Mouse (Mus musculus) mesoderm, embryonic 11.5 days (tissue): ENCODE measurements around the gene Tgm2.

ENCODE experiments used
- DNase-seq: peaks from one replicate; pipeline ENCODE4 v3.0.0-alpha.2; 2012; ENCODE audit warnings: low read depth, low spot score

The Tgm2 gene

DNA sequence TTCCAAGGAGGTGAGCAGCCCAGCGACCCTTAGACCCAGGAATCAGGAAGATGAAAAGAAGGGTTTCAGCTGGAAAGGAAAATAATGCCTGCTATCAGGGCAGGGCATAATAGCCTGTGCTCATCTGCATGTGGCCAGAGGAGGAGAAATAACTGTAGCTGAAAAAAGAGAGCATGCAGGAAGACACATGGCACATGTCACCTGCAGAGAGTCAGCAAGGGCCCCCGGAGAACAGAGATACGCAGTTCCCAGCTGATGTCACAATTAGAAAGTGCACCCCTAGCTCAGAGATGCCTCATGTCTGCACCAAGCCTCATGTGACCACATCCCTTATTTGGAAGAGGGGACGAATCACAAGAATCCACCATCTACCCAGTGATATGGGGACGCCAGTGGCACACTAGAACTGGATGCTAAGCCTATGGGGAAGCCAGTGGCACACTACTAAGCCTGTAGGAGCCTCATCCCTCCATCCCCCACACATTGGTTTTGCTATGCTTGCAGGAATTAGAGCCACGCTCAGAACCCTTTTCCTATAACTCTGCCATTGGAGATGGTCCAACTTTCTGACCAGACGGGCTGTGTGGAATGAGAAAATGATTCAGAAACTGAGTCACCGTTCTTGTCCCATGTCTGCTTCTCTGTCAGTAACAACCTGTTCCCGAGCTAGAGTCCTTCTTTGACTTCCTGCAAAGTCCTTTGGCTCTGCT lies 21.4 kb upstream of the Tgm2 start:
- DNase-seq = no peak

GRCm38 (mm10) chr2:158166628-158167027 lies 20.4 kb upstream of the Tgm2 start:
- DNase-seq = no peak

DNA sequence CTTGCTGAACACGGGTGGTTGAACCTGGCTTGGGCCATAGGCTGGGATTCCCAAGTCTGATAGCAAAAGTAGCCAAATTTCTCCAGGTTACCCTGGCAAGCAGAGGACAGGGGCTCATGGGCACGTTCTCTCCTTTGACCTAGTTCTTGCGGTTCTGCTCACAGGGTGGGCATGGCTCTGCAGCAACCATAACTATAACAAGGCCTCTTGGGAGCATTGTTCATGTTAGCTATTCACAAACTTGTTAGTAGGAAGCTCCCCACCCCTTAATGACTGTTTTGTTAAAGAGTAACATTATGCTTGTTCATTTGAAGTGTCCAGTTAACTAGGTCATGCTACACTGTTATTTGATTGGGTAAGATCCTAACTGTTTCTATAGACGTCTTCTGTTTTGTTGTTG lies 19.5 kb upstream of the Tgm2 start:
- DNase-seq = no peak

GRCm38 (mm10) chr2:158163034-158163433 lies 16.8 kb upstream of the Tgm2 start:
- no peak for DNase-seq

- DNase-seq = no peak
Observed at GRCm38 (mm10) chr2:158161761-158162160, 15.5 kb upstream of the Tgm2 start.

- peak; percentile 49 for DNase-seq
Observed at GRCm38 (mm10) chr2:158159376-158160235, 13.4 kb upstream of the Tgm2 start.

- DNase-seq = no peak
Observed at GRCm38 (mm10) chr2:158157654-158158053, 11.4 kb upstream of the Tgm2 start.

DNA sequence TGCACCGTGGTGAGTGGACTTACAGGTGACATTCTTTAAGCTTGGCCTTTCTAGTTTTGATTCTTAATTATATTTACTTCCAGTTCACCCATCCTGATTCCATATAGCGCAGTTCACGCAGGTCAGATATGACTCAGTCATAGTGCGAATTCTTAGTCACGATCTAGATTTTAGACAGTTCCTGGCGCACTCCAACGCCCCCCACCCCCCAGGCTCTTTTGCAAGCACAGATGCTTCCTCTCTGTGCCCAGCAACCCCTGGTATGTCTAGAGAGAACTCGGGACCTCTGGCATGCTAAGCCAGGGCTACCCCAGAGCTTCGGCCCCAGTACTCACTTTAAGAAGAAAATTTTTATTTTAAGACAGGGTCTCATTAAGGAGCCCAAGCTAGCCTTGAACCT lies 10.3 kb upstream of the Tgm2 start:
- no peak for DNase-seq

DNA sequence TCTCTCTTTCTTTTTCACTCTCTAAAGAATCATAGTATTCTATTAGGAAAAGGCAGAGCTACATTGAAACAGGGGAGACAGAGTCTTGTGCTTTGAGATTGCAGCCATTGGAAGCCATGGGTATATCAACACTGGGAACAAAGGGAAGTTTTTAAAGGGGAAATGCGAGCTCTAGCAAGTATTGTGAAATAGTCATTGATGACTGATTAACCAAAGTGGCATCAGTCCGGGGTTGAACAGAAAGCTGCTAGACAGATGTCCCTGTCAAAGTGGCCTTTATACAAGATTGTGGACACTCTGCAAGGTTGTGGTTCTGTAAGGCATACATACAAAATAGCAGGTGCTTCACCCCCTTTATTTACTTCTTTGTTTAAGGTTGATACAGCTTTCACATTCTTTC lies 9.4 kb upstream of the Tgm2 start:
- no peak for DNase-seq

GRCm38 (mm10) chr2:158155101-158155500 lies 8.9 kb upstream of the Tgm2 start:
- DNase-seq = no peak

DNA sequence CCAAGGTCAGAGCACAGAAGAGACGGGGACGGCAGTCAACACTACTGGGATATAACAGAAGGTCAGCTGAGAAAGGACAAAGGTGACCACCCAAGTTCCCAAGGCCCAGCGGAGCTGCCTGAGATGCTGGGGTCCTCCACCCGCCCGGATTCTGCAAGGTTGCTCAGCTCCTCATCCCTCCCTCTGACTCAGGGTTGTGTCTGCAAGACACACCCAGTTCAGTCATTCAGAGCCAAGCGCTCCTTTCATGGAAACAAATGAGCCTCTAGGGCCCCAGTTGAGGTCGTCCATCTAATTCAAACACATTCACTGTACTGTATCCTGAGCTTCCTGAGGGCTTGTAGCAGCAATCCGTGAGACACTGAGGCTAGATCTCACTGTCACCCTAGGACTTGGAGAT lies 8.4 kb upstream of the Tgm2 start:
- no peak for DNase-seq

DNA sequence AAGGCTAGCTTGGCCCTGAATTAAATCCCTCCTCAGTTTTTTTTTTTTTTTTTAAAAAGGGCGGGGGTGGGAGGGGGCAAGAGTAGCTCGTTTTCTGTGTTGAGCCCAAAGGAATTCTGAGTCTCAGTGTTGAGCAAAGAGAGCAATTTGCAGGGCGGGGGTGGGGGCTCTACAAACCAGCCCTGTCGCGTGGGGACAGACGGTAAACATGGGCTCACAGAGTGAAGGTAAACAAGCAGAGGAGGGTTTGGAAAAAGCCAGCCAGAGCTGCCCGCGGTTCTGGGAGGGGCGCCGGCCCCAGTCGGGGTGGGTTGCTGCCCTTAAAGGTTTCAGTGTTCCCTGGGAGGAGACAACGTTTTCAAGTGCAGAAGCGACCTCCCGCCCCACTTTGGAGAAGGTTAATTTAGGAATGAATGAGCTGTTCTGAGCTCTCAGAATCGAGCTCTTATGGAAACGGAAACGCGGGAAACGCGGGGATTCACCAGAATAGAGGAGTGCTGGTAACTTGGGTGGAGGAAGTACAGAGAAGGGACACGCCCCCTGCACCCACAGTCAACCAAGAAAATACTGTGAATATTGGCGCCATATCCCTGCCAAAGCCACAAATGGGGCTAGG lies 7.6 kb upstream of the Tgm2 start:
- peak; percentile 36 for DNase-seq

GRCm38 (mm10) chr2:158152685-158153309 lies 6.6 kb upstream of the Tgm2 start:
- peak; percentile 83 for DNase-seq

DNA sequence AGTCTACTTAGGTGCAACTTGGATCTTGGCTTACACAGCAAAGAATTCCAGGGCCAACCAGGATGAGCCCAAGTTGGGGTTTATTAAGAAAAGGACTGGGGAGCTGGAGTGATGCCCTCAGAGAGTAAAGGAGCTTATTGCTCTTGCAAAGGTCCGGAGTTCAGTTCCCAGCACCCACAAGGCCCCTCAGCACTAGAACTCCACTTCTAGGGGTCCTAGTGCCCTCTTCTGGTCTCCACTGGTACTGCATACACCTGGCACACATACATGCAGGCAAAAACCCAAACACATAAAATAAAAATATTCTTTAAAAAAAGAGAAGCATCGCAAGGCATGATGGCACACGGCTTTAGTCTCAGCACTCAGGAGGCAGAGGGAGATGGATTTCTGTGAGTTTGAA lies 4.8 kb upstream of the Tgm2 start:
- no peak for DNase-seq

- DNase-seq = no peak
Observed at GRCm38 (mm10) chr2:158146971-158147370, 735 bp upstream of the Tgm2 start.

DNA sequence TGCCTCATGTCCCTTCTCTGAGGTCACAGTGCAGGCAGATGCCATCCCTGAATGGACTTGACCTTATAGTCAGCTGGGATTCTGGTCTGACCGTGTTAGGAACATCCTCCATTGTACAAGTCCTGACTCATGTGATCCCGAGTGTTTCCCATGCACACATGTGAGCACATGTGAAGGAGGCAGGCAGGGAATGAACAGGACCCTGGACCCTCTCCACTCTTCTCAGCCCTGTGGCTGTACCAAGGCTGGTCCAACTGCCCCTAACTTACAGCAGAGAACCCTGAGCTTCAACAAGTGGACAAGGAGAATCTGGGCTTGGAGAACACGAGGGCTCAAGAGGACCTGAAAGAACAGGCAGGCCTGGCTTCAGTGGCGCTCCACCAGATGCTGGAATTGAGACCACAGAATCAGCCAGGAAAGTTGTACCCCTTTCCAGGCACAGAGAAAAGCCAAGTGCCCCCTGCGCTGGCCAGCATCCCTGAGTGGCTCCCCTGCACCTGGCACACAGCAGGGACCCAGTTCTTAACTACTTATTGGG lies 639 bp downstream of the Tgm2 start:
- DNase-seq = no peak

GRCm38 (mm10) chr2:158144750-158145527 lies 1.3 kb downstream of the Tgm2 start:
- no peak for DNase-seq

GRCm38 (mm10) chr2:158144263-158144662 lies 2.0 kb downstream of the Tgm2 start:
- no peak for DNase-seq

- no peak for DNase-seq
Observed at GRCm38 (mm10) chr2:158143816-158144215, 2.4 kb downstream of the Tgm2 start.

- DNase-seq = no peak
Observed at GRCm38 (mm10) chr2:158142981-158143380, 3.3 kb downstream of the Tgm2 start.
